Mouse (Mus musculus) yolk sac, embryonic 10.5 days (tissue): ENCODE results near the gene Itpkb.

Source experiments
- DNase-seq: peaks from one replicate; pipeline ENCODE4 v3.0.0-alpha.2; 2017; ENCODE audit warnings: low spot score

Itpkb gene

GRCm38 (mm10) chr1:180330145-180330706 lies at the start of gene Itpkb:
Gene Itpkb, plus strand, starts transcription at chr1:180330485.
- peak; percentile 71 for DNase-seq

GRCm38 (mm10) chr1:180282581-180282980 lies 47.7 kb upstream of the Itpkb start:
- DNase-seq, result no peak

- peak; percentile 38 for DNase-seq
Measured at GRCm38 (mm10) chr1:180283813-180284768, 46.2 kb upstream of the Itpkb start.

- no peak for DNase-seq
Measured at GRCm38 (mm10) chr1:180286081-180286831, 44.0 kb upstream of the Itpkb start.

GRCm38 (mm10) chr1:180288227-180288626 lies 42.1 kb upstream of the Itpkb start:
- no peak for DNase-seq

GRCm38 (mm10) chr1:180288872-180289468 lies 41.3 kb upstream of the Itpkb start:
- no peak for DNase-seq

- no peak for DNase-seq
Measured at GRCm38 (mm10) chr1:180289788-180290187, 40.5 kb upstream of the Itpkb start.

- no peak for DNase-seq
Measured at GRCm38 (mm10) chr1:180290358-180290757, 39.9 kb upstream of the Itpkb start.

- no peak for DNase-seq
Measured at GRCm38 (mm10) chr1:180296088-180296487, 34.2 kb upstream of the Itpkb start.

GRCm38 (mm10) chr1:180299697-180300096 lies 30.6 kb upstream of the Itpkb start:
- DNase-seq, result no peak

GRCm38 (mm10) chr1:180300292-180300691 lies 30.0 kb upstream of the Itpkb start:
- DNase-seq, result no peak

GRCm38 (mm10) chr1:180300997-180301396 lies 29.3 kb upstream of the Itpkb start:
- no peak for DNase-seq

- no peak for DNase-seq
Measured at GRCm38 (mm10) chr1:180302253-180303120, 27.8 kb upstream of the Itpkb start.

GRCm38 (mm10) chr1:180303600-180303999 lies 26.7 kb upstream of the Itpkb start:
- DNase-seq, result no peak

- DNase-seq, result no peak
Measured at GRCm38 (mm10) chr1:180306889-180307288, 23.4 kb upstream of the Itpkb start.

GRCm38 (mm10) chr1:180307661-180308060 lies 22.6 kb upstream of the Itpkb start:
- no peak for DNase-seq

- DNase-seq, result no peak
Measured at GRCm38 (mm10) chr1:180308897-180309296, 21.4 kb upstream of the Itpkb start.

- no peak for DNase-seq
Measured at GRCm38 (mm10) chr1:180312286-180312685, 18.0 kb upstream of the Itpkb start.

GRCm38 (mm10) chr1:180312792-180313311 lies 17.4 kb upstream of the Itpkb start:
- no peak for DNase-seq

GRCm38 (mm10) chr1:180313517-180314440 lies 16.5 kb upstream of the Itpkb start:
- peak; percentile 61 for DNase-seq
